Mouse (Mus musculus): ENCODE results near the gene Ap3d1. TPM values are rescaled to one million over a fixed set of nuclear protein-coding genes. Genes with fewer than 3 reads are reported as not detected.

The Ap3d1 gene
- total RNA-seq, 1 experiment from 2014 or later = 65.5 TPM

DNA sequence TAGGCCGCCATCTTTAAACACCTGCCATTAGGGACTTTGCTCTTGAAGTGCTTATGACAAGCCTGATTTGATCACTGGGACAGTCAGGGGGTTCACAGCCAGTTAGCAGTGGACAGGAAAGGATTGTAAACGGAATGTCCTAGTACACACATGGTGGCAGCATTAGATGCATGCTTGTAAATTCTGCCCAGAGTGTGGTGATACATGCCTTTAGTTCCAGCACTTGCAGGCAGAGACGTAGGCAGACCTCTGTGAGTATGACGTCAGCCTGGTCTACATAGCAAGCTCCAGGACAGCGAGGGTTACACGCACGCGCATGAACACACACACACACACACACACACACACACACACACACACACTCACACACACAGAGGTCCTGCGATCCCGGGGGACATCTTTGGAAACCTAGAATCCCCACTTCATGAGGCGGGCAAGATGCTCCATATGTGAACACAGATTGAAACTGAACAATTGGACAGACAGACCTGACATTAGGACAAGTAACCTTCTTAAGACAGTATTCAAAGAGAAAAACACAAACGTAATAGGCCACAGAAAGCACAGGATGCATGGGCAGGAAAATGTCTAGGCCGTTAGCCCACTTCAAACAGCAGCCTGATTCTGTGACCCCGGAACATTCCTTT lies 83.7 kb downstream of the Ap3d1 start:
- ATAC-seq (replicated peaks; ENCODE audit: insufficient number of reproducible peaks, low FRiP score, low TSS enrichment, poor library complexity, severe bottlenecking) = no peak

Other genes starting within 250 kb of the Ap3d1 start
- not detected in 3 replicates for gene Onecut3, start 247.4 kb downstream of the Ap3d1 start, total RNA-seq (2017)
- gene Atp8b3, start 203.1 kb downstream of the Ap3d1 start, total RNA-seq (2017) = 1.0 to 1.6 TPM in 2 of 3 replicates, not detected in the other
- gene Rexo1, start 180.7 kb downstream of the Ap3d1 start, total RNA-seq (2017) = 21.1 to 32.2 TPM (median 24.1 TPM) in 3 replicates
- gene Klf16, start 164.9 kb downstream of the Ap3d1 start, total RNA-seq (2017) = 5.1 to 8.5 TPM (median 8.2 TPM) in 3 replicates
- gene Abhd17a, start 151.9 kb downstream of the Ap3d1 start, total RNA-seq (2017) = 15.2 to 20.8 TPM (median 17.0 TPM) in 3 replicates
- gene Scamp4, start 139.4 kb downstream of the Ap3d1 start, total RNA-seq (2017) = 6.0 to 11.2 TPM (median 7.9 TPM) in 3 replicates
- gene Adat3, start 139.4 kb downstream of the Ap3d1 start, total RNA-seq (2017) = 1.8 TPM in 1 of 3 replicates, not detected in the others
- gene Gm49322, start 136.2 kb downstream of the Ap3d1 start, total RNA-seq (2017) = 0.78 to 1.0 TPM in 2 of 3 replicates, not detected in the other
- 174 to 193 TPM (median 192 TPM) in 3 replicates for gene Csnk1g2, start 119.4 kb downstream of the Ap3d1 start, total RNA-seq (2017)
- gene Btbd2, start 85.2 kb downstream of the Ap3d1 start, total RNA-seq (2017) = 14.6 to 23.9 TPM (median 23.1 TPM) in 3 replicates
- 56.7 to 115 TPM (median 94.0 TPM) in 3 replicates for gene Mknk2, start 64.2 kb downstream of the Ap3d1 start, total RNA-seq (2017)
- 57.4 to 129 TPM (median 87.2 TPM) in 3 replicates for gene Mob3a, start 40.3 kb downstream of the Ap3d1 start, total RNA-seq (2017)
- gene Izumo4, start 40.1 kb downstream of the Ap3d1 start, total RNA-seq (2017) = 10.6 to 17.9 TPM (median 17.1 TPM) in 3 replicates
- gene Dot1l, start 12.9 kb upstream of the Ap3d1 start, total RNA-seq (2017) = 5.2 to 17.7 TPM (median 6.3 TPM) in 3 replicates
- gene Sf3a2, start 55.9 kb upstream of the Ap3d1 start, total RNA-seq (2017) = 9.4 to 23.3 TPM (median 10.7 TPM) in 3 replicates
- gene Plekhj1, start 56.4 kb upstream of the Ap3d1 start, total RNA-seq (2017) = 29.4 to 59.3 TPM (median 41.3 TPM) in 3 replicates
- gene Amh, start 63.0 kb upstream of the Ap3d1 start, total RNA-seq (2017) = not detected in 3 replicates
- gene Jsrp1, start 71.2 kb upstream of the Ap3d1 start, total RNA-seq (2017) = not detected in 3 replicates
- 242 to 281 TPM (median 259 TPM) in 3 replicates for gene Oaz1, start 84.4 kb upstream of the Ap3d1 start, total RNA-seq (2017)
- not detected in 3 replicates for gene Lingo3, start 101.8 kb upstream of the Ap3d1 start, total RNA-seq (2017)
- gene Lsm7, start 112.9 kb upstream of the Ap3d1 start, total RNA-seq (2017) = 78.9 to 86.7 TPM (median 80.7 TPM) in 3 replicates
- gene Sppl2b, start 113.0 kb upstream of the Ap3d1 start, total RNA-seq (2017) = 8.1 to 18.2 TPM (median 8.2 TPM) in 3 replicates
- not detected in 3 replicates for gene Tmprss9, start 129.6 kb upstream of the Ap3d1 start, total RNA-seq (2017)
- gene Timm13, start 158.7 kb upstream of the Ap3d1 start, total RNA-seq (2017) = 14.6 to 43.9 TPM (median 30.8 TPM) in 3 replicates
- 2.3 to 8.5 TPM (median 3.8 TPM) in 3 replicates for gene Lmnb2, start 176.0 kb upstream of the Ap3d1 start, total RNA-seq (2017)
- gene Gadd45b, start 187.8 kb upstream of the Ap3d1 start, total RNA-seq (2017) = 18.9 to 25.8 TPM (median 22.5 TPM) in 3 replicates

All from monocyte, adult 5-6 weeks (primary cell).